Mouse (Mus musculus) heart, postnatal 25 days (tissue): ENCODE data around the gene Atf7ip. TPM values are rescaled to one million over a fixed set of nuclear protein-coding genes. Genes with fewer than 3 reads are reported as not detected.

ENCODE experiments used
- DNase-seq: peaks from one replicate; pipeline ENCODE4 v3.0.0; 2022; ENCODE audit warnings: low spot score
- intact Hi-C: fragments of 180-260 bp; cut with DNase I; formaldehyde crosslinking; loops from one replicate; pipeline ENCODE4 v1.15.1; 2025
- total RNA-seq, 2 experiments: library from RNA; stranded (reverse); gene quantifications; 2 replicates each; pipeline ENCODE4 v1.2.3; 2021

The Atf7ip gene
- total RNA-seq, 2 experiments from 2014 or later: 79.8 to 92.6 TPM

DNA sequence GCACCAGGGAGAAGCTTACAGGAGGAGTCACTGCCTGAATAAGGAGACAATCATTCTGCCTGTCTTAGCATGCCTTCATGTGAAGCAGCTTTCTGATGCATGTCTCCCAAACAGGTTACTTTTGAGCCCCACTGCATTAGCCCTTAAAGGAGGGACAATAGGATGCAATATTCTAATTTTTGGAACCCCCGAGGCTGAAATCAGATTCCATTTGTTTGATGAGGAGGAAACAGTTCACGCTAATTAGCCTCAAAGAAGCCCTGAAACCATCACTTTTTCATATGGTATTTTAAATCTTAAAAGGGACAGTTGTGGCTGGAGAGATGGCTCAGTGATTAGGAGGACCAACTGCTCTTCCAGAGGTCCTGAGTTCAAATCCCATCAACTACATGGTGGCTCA is 22.4 kb upstream of the Atf7ip start:
- DNase-seq: no peak
- intact Hi-C loops: no loop called here

DNA sequence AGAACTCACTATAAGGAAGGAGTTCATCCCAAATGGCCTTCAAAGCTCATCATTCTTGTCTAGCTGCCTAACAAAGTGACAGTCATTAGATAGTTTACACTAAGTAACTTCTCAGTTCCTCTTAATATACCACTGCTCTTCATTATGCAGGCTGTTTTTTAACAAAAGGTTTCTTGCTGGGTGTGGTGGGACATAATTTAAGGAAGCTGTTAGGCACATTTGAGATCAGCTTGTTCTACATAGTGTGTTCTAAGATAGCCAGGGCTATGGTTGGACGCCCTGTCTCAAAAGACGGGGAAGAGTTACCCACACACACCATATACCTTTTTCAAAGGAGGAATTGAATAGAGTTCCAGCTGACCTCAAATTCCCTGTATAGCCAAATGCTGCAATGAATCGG is 21.9 kb upstream of the Atf7ip start:
- no peak for DNase-seq
- intact Hi-C loops: no loop called here

DNA sequence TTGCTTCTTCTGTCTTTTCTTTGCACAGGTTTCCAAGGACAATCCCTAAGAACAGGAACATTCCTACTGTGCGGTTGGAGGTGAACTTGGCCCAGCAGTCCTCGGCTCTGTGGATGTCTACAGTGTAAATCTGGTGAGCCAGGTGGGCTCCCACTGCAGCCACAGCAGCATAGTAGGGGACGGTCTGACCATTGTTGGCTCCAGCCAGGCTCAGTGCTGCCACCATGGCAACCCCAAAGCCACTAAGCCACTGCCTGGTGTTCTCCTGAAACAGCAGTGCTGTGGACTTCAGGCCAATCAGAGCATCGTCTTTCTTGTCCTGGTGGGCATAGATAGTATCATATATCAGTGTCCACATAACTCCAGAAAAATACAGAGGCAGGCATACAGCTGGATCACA is 19.8 kb upstream of the Atf7ip start:
- no peak for DNase-seq
- intact Hi-C loops: no loop called here

DNA sequence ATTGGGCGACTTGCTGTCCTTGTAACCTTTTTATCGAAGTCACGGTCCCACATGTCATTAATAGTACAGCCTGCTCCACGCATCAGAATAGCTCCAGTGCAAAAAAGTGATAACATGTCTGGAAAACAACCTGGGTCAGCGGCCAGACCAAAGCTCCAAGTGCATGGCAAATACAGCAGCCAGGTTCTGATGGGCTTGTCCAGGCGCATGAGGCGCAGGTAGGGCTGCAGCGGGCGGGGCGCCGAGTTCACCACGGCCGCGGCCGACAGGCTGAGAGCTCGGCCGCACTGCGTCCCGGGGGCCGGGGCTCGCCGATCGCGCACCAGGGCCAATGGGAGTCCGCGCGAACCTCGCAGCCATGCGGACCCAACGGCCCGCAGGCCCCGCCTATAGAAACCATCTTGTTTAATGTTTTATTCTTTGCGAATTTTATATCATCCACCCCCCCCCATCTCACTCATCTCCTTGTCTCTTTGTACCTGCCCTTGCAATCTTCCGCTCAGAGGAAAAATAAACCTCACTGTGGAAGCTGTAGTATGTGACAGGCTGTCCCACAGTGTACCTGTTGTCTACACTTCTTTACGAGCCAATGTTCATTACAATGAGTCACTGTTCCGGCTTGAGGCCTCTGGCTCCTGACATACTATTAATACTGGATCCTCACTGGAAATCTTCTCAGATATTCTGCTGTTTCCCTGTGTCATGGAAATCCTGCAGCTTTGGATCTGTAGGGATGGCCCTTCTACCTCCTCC is 19.0 kb upstream of the Atf7ip start:
- DNase-seq: no peak
- intact Hi-C loops: no loop called here

DNA sequence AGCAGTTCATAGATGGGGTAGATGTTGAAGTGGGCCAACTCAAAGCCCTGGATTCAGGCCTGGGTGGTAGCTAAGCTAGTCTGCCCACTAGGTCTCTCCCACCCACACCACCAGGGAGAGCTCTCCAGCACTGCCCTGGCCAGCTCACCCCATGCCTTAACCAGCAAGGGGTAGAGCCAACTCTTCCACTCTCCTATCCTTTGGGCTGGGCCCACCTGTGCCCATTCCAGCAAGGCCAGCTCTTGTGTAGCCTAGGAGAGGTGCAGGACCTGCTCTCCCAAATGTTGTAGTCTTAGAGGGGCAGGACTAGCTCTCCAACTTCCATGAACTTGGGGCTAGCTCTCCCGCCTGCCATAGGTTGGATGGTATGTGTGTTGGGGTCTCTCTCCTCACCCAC is 18.4 kb upstream of the Atf7ip start:
- intact Hi-C loops: no loop called here
- no peak for DNase-seq

DNA sequence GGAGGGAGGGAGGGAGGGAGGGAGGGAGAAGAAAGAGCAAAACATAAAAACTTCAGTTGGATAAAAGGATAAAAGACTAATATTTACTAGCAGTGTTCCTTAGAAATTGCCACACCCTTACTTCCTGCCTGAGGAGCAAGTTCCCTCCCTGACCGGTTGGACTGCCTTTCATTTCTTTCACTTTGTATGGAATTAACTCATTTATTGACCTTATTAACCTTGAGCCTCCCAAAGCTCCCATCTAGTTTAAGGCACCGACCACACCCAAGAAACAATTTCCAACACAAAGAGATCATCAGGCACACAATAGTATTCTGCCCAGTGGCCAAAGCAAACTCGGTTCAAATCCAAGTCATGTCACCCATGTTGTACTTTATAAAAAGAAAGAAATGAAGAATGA is 16.1 kb upstream of the Atf7ip start:
- intact Hi-C loops: no loop called here

DNA sequence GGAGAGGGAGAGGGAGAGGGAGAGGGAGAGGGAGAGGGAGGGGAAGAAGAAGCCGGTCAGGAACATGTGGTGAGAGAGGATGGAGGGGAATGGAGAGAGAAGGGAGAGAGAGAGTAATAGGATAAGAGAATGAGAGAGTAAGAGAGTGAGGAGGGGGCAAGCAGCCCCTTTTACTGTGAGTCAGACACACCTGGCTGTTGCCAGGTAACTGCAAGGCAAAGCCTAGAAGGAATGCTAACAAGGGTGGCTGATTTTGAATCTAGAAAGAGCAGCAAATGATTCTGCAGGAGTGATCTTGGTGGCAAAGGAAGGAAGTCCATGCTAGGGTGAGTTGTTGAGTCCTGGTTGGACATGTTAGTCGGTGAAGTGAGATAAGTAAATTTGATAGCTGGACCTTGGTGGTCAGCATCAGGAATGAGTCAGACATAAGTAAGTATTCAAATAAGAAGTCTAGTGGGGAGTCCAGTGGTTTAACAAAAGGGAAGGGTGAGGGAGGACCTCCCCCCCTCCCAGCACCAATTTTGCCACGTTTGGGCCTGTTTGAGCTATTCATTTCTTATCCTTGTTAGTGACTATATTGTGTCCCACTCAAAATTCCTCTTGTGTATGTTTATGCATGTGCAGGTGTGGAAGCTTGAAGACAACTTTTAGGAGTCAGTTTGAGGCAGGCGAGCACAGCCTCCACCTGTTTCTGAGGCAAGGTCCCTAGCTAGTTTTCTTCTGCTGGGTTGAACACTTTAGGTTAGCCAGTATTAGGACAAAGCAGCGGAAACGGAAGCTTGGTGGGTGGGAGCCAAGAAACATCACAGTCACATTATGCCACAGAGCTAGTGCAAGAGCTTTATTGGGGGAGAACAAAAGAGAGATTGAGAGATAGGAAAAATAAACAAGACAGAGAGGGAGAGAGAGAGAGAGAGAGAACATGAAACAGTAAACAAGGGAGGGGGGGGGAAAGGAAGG is 15.2 kb upstream of the Atf7ip start:
- DNase-seq: no peak
- intact Hi-C loops: no loop called here

More for the DNA sequence above, 16.1 kb upstream of the Atf7ip start:
- DNase-seq: no peak

DNA sequence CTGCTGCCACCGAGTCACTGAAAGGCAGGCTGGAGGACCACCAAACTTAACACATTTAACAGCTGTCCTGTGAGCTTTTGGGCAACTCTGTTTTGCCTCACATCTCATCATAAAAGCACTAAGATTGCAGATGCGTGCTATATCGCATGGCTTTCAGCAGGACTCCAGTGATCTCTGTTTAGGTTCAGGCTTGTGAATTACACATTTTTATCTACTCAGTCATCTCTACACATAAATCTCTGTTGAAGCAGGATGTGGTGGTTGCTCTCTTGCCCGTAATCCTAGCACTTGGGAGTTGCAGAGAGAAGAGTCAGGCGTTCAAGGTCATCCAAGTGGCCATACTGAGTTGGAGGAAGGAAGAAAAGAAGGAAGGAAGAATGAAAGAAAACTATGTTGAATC is 14.3 kb upstream of the Atf7ip start:
- intact Hi-C loops: no loop called here

DNA sequence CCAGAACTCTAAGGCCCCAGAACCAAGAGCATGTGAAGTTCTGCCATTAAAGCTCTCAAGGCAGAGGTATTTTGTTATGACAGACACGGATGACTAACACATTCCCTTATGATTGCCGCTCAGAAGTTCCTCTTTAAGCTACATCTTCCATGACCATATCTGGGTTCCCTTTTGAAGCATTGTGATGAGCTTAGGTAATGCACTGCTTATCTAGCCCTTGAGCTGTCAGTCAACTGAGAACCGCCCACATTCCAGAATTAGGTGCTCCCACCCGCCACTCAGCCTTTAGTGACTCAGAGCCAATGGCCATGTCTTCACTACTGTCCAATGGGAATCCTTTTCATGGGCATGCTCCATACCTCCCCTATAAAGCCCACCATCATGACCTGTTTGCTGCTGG is 13.7 kb upstream of the Atf7ip start:
- intact Hi-C loops: no loop called here

More for the DNA sequence above, 14.3 kb upstream of the Atf7ip start:
- DNase-seq: no peak

DNA sequence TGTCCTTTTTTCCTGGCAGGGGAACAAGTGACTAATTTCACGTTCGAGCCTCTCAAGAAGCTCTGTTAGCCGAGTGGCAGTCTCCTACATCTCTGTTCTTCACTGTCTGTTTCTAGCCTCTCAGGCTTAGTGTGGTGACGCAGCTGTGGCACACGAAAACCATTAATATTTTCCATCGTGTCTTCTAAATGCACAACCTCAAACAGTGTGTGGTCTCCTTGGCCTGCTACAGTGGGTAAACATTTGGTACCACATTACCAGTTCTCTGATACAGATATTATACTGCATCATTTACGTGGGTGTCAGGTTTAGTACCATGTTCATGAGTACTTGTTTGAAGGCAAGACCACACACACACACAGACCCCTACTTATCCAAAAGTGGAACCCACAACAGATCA is 12.5 kb upstream of the Atf7ip start:
- intact Hi-C loops: no loop called here
- DNase-seq: no peak

More for the DNA sequence above, 13.7 kb upstream of the Atf7ip start:
- no peak for DNase-seq

DNA sequence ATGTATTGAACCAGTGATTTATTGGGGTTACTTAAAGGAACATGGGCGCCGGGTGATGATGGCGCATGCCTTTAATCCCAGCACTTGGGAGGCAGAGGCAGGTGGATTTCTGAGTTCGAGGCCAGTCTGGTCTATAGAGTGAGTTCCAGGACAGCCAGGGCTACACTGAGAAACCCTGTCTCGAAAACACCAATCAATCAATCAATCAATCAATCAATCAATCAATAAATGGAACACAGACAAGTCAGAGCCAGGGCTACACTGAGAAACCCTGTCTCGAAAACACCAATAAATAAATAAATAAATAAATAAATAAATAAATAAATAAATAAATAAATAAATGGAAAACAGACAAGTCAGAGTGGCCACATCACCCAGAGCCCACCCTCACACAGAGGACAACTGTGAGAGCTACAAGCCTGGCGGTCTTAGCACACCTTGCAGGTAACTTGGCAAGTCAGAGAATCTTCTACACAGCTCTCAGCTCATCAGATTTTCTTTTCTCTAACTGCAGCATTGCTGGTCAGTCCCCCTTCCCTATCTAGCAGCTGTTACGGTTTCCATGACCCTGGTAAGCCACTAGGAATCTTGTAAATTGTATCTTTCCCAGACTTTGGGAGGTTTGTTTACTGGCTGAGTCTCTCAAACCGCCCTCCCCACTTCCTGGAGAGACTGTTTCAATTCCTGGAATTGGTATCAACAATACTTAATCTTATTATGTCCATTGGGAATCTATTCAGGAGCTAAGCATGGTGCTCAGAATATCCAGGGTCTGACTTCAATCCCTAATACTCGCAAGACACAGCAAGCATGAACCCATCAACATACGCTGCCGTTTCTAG is 11.8 kb upstream of the Atf7ip start:
- DNase-seq: no peak
- intact Hi-C loops: no loop called here

DNA sequence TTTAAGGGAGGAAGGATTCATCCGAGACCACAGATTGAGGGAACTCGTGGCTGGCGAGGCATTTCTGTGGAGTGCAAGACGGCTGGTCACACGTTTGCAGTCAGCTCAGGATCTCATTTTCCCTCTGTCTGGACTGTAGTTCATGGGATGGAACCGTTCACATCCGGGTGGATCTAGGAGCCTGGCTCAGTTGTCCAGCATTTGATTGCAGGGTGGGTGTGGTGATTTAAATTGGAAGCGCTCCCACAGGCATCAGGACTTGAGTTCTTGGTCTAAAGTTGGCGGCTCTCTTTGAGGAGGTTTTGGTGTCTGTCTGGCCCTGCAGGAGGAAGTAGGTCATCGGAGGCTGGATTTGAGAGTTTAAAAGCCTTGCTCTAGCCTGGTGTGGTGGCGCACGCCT is 10.9 kb upstream of the Atf7ip start:
- intact Hi-C loops: no loop called here
- DNase-seq: no peak

DNA sequence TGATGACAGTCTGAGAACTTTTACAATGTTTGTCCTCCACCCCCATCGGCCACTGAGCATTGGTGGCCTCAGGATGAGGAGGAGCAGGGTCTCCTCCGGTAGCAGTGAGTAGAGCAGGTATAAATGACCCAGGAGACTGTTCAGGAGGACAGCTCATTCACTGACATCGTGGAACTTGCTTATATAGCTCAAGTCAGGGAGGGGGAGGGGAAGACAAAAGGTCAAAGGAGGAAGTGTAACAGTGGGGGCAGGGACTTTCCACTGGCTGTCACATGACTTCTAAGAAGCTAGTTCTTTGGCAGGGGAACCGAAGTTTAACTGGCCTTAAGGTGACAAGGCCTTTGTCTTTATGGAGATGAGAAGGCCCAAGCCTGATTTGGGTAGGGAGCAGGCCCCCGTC is 8.2 kb upstream of the Atf7ip start:
- intact Hi-C loops: no loop called here
- no peak for DNase-seq

DNA sequence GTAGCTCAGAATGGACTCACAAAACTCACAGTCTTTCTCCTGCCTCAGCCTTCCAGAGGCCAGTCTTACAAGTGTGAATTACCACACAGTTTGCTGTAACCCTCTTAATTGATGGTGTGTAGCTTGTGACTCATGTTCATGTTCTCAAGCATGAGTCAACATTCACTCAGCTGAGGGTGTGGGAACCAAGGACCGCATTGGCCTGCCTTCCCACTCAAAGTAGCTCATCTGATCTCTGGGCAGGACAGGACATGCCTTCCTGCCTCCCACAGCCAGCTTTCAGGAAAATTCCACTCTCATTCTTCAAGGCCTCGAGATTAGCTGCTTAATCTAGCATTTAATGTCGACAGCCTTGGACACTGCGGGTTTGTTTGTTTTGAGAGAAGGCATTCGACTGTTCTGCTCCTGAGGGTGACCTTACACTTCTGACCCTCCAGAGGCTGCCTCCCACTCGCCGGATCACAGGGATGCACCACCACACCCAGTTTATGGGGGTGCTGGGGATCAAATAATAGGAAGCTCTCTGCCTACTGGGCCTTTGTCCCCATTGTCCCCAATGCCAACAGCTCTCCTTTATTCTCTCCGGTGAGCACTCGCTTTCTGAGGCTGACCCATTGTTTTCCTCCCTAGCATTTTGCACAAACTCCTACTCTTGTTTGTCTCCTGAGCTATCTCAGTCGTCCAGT is 6.5 kb upstream of the Atf7ip start:
- intact Hi-C loops: no loop called here
- DNase-seq: no peak

DNA sequence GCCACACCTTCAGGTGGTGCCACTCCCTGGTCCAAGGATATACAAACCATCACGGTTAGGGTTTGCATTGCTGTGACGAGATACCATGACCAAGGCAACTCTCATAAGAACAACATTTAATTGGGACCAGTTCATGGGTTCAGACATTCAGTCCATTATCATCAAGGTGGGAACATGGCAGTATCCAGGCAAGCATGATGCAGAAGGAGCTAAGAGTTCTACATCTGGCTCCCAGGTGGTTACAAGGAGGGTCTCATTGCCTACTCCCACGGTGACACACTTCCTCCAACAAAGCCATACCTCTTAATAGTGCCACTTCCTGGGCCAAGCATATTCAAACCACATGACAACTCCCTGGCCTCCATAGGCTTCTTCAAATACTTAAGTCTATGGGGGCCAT is 2.7 kb downstream of the Atf7ip start:
- intact Hi-C loops: no loop called here
- no peak for DNase-seq

DNA sequence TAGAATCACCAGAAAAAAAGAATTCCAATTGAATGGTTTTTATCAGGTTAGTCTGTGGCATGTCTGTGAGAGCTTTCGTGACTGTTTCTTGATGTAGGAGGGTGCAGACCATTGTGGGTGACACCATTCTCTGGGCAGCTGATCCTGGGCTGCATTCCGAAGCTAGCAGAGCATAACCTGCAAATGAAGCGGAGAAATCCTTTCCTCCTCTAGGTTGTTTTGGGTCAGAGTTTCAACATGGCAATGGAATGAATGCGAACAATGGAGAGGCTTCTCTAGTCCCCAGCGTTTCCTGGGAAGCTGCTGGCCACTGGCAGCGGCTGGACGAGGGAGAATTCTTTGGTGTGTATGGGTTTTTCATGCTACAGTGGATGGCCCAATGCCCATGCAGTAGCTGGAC is 5.0 kb downstream of the Atf7ip start:
- intact Hi-C loops: no loop called here

DNA sequence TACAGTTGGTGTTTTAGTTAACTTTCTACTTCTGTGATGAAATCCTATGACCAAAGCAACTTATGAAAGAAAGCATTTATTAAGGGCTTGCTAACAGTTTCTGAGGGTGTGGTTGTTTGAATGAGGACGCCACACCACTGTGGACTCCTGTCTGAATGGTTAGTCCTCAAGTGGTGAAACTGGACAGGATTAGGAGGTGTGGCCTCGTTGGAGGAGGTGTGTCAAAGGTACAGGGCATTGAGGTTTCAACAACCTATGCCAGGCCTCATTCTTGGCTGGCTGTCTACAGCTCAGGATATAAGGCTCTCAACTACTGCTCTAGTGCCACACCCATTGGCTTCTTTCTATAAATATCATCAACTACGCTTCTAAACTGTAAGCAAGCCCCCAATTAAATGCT is 6.4 kb downstream of the Atf7ip start:
- intact Hi-C loops: no loop called here
- DNase-seq: no peak

More for the DNA sequence above, 5.0 kb downstream of the Atf7ip start:
- DNase-seq: no peak

DNA sequence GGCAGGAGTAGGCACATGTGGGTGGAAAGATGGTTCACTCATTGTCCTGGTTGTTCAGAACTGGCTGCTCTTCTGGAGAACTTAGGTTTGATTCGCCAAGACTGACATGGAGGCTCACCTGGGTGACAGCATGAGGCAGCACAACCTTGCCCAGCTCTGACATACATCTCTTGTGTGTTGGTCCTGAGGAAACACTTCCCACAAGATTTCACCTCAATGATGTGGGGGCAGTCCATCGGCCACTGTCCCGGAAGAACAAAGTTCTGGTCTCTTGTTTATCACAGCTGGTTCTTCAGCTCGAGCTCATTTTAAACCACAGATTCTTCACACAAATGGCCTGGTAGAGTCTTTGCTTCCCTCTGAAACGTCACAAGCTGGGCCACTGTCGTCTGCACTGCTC is 10.7 kb downstream of the Atf7ip start:
- intact Hi-C loops: loop anchor here (2.0 kb wide), 1 partner anchor 94 kb away; no protein-coding TSS in a partner anchor
- no peak for DNase-seq

DNA sequence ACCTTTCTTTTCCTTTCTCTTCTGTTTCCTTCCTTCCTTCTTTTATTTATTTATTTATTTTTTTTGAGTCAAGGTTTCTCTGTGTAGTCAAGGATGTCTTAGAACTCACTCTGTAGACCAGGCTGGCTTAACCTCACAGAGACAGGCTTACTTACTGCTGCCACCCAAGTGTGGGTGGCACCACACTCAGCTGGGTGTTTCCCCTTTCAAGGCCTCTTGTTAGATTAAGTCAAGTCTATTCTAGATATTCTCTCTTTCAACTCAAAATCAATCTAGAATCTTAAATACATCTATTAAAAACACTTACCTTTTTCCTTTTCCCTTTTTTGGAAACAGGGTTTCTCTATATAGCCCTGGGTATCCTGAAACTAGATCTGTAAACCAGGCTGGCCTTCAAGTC is 11.3 kb downstream of the Atf7ip start:
- no peak for DNase-seq
- intact Hi-C loops: loop anchor here (2.0 kb wide), 1 partner anchor 94 kb away; no protein-coding TSS in a partner anchor
